Mouse (Mus musculus): ENCODE results near the gene Chrm3. TPM values are rescaled to one million over a fixed set of nuclear protein-coding genes. Genes with fewer than 3 reads are reported as not detected.
A peak's percentile ranks its signal among the peaks of the same experiment; 100 is the strongest.
"Not testable (repeated sequence)": the region's sequence is repeated elsewhere in the genome, so short reads cannot be mapped to it uniquely, and the experiment has no call there.

Chrm3 gene
- polyA plus RNA-seq (2012; rRNA removed) (1.8 and 2.8 TPM in 2 replicates), polyA plus RNA-seq (2014; fragmentation: Nextera tagmentation; extraction: Ambion mirVana) (0.98 and 2.0 TPM in 2 replicates)

- Histone ChIP-seq H3K27me3 (ENCODE audit: control insufficient read depth, insufficient read depth, low read length) (peaks cover 46% of the 10 kb centered on the region), H3K27ac (replicated peaks; ENCODE audit: low read depth, low read length) (no peak within 1 kb of the TSS), H3K4me3 (replicated peaks; ENCODE audit: low read length) (peak within 1 kb of the TSS; percentile 48), H3K4me2 (replicated peaks; ENCODE audit: low read depth, low read length, severe bottlenecking) (peak within 1 kb of the TSS; percentile 92), H3K4me1 (ENCODE audit: control insufficient read depth, insufficient read depth, low read length) (no peaks in the 10 kb centered on the region; the same call in 1 of the 2 replicates), H3K9me3 (ENCODE audit: control insufficient read depth, low read length) (no peaks in the 10 kb centered on the region), H3K36me3 (ENCODE audit: control insufficient read depth, insufficient read depth, low read length) (no peaks in the 10 kb centered on the region), H3K9ac (ENCODE audit: low read depth, low read length, severe bottlenecking) (peak within 1 kb of the TSS; percentile 48)
- TF ChIP-seq POLR2A (IDR thresholded peaks at IDR 0.05; ENCODE audit: borderline replicate concordance, extremely low read depth, insufficient read depth, insufficient read length) = no peak
- 2% methylated on average over 18 of the region's 18 CpGs for WGBS
- ATAC-seq (ENCODE audit: low FRiP score, low read depth) = peak; percentile 51; the same call in 1 of the 2 replicates
- peak; percentile 14 for DNase-seq (ENCODE audit: low spot score)
These were observed at the start of gene Chrm3 for GRCm38 (mm10) chr13:10360777-10361176. Gene Chrm3, minus strand, starts transcription at chr13:10360847.

GRCm38 (mm10) chr13:10394364-10394763 lies 33.7 kb upstream of the Chrm3 start:
- no peaks in the 10 kb centered on the region for H3K4me1 ChIP-seq (ENCODE audit: control insufficient read depth, insufficient read depth, low read length)
- no peaks in the 10 kb centered on the region for H3K36me3 ChIP-seq (ENCODE audit: control insufficient read depth, insufficient read depth, low read length)
- no peak overlapping the region for H3K4me2 ChIP-seq (replicated peaks; ENCODE audit: low read depth, low read length, severe bottlenecking)
- 89% methylated on average over 2 of the region's 2 CpGs for WGBS
- ATAC-seq (ENCODE audit: low FRiP score, low read depth) = no peak
- no peak for TF ChIP-seq POLR2A (IDR thresholded peaks at IDR 0.05; ENCODE audit: borderline replicate concordance, extremely low read depth, insufficient read depth, insufficient read length)
- H3K9ac ChIP-seq (ENCODE audit: low read depth, low read length, severe bottlenecking) = no peak overlapping the region
- no peak for DNase-seq (ENCODE audit: low spot score)
- no peak overlapping the region for H3K27ac ChIP-seq (replicated peaks; ENCODE audit: low read depth, low read length)
- no peaks in the 10 kb centered on the region for H3K27me3 ChIP-seq (ENCODE audit: control insufficient read depth, insufficient read depth, low read length)
- no peak overlapping the region for H3K4me3 ChIP-seq (replicated peaks; ENCODE audit: low read length)
- no peaks in the 10 kb centered on the region for H3K9me3 ChIP-seq (ENCODE audit: control insufficient read depth, low read length)

GRCm38 (mm10) chr13:10375487-10375886 lies 14.8 kb upstream of the Chrm3 start:
- not testable (repeated sequence) for H3K27me3 ChIP-seq (ENCODE audit: control insufficient read depth, insufficient read depth, low read length); H3K36me3 ChIP-seq (ENCODE audit: control insufficient read depth, insufficient read depth, low read length); DNase-seq (ENCODE audit: low spot score); H3K9me3 ChIP-seq (ENCODE audit: control insufficient read depth, low read length); H3K4me2 ChIP-seq (replicated peaks; ENCODE audit: low read depth, low read length, severe bottlenecking); H3K27ac ChIP-seq (replicated peaks; ENCODE audit: low read depth, low read length); H3K4me3 ChIP-seq (replicated peaks; ENCODE audit: low read length); H3K4me1 ChIP-seq (ENCODE audit: control insufficient read depth, insufficient read depth, low read length); ATAC-seq (ENCODE audit: low FRiP score, low read depth); H3K9ac ChIP-seq (ENCODE audit: low read depth, low read length, severe bottlenecking)

- no peak for DNase-seq (ENCODE audit: low spot score)
- WGBS = 1% methylated on average over 36 of the region's 60 CpGs
- H3K9me3 ChIP-seq (ENCODE audit: control insufficient read depth, low read length) = no peaks in the 10 kb centered on the region
- no peaks in the 10 kb centered on the region for H3K36me3 ChIP-seq (ENCODE audit: control insufficient read depth, insufficient read depth, low read length)
- H3K27me3 ChIP-seq (ENCODE audit: control insufficient read depth, insufficient read depth, low read length) = peaks cover 46% of the 10 kb centered on the region
- H3K27ac ChIP-seq (replicated peaks; ENCODE audit: low read depth, low read length) = no peak overlapping the region
- H3K4me3 ChIP-seq (replicated peaks; ENCODE audit: low read length) = peak overlapping the region; percentile 48
- peak overlapping the region; percentile 92 for H3K4me2 ChIP-seq (replicated peaks; ENCODE audit: low read depth, low read length, severe bottlenecking)
- no peak for TF ChIP-seq POLR2A (IDR thresholded peaks at IDR 0.05; ENCODE audit: borderline replicate concordance, extremely low read depth, insufficient read depth, insufficient read length)
- peak overlapping the region; percentile 48 for H3K9ac ChIP-seq (ENCODE audit: low read depth, low read length, severe bottlenecking)
- ATAC-seq (ENCODE audit: low FRiP score, low read depth) = peak; percentile 27; the same call in 1 of the 2 replicates
- H3K4me1 ChIP-seq (ENCODE audit: control insufficient read depth, insufficient read depth, low read length) = no peaks in the 10 kb centered on the region; the same call in 1 of the 2 replicates
These were observed 400 bp downstream of the Chrm3 start for GRCm38 (mm10) chr13:10360199-10360694.

- DNase-seq (ENCODE audit: low spot score) (no peak), ATAC-seq (ENCODE audit: low FRiP score, low read depth) (no peak)
- H3K27ac ChIP-seq (replicated peaks; ENCODE audit: low read depth, low read length) = no peak overlapping the region
- TF ChIP-seq POLR2A (IDR thresholded peaks at IDR 0.05; ENCODE audit: borderline replicate concordance, extremely low read depth, insufficient read depth, insufficient read length) = no peak
- no peaks in the 10 kb centered on the region for H3K9me3 ChIP-seq (ENCODE audit: control insufficient read depth, low read length)
- no peaks in the 10 kb centered on the region for H3K36me3 ChIP-seq (ENCODE audit: control insufficient read depth, insufficient read depth, low read length)
- peak overlapping the region; percentile 48 for H3K4me3 ChIP-seq (replicated peaks; ENCODE audit: low read length)
- peaks cover 46% of the 10 kb centered on the region for H3K27me3 ChIP-seq (ENCODE audit: control insufficient read depth, insufficient read depth, low read length)
- no peaks in the 10 kb centered on the region; the same call in 1 of the 2 replicates for H3K4me1 ChIP-seq (ENCODE audit: control insufficient read depth, insufficient read depth, low read length)
- 2% methylated on average over 26 of the region's 26 CpGs for WGBS
- H3K9ac ChIP-seq (ENCODE audit: low read depth, low read length, severe bottlenecking) = peak overlapping the region; percentile 48
- H3K4me2 ChIP-seq (replicated peaks; ENCODE audit: low read depth, low read length, severe bottlenecking) = peak overlapping the region; percentile 92
These were observed 990 bp downstream of the Chrm3 start for GRCm38 (mm10) chr13:10359516-10360198.
